Mouse (Mus musculus) spleen, adult 18-20 months (tissue): Measurements from ENCODE around the gene Rheb.
"Not testable (repeated sequence)": the region's sequence is repeated elsewhere in the genome, so short reads cannot be mapped to it uniquely, and the experiment has no call there.

Experiments used
- DNase-seq, 2 experiments: peaks; one replicate each; pipeline ENCODE4 v3.0.0; 2022; ENCODE audit warnings: mixed read lengths in 2 of 2

Rheb gene

GRCm38 (mm10) chr5:24841662-24842273 is 656 bp downstream of the Rheb start:
- DNase-seq: no peak

- DNase-seq: no peak
Observed at GRCm38 (mm10) chr5:24840975-24841431, 1.4 kb downstream of the Rheb start.

DNA sequence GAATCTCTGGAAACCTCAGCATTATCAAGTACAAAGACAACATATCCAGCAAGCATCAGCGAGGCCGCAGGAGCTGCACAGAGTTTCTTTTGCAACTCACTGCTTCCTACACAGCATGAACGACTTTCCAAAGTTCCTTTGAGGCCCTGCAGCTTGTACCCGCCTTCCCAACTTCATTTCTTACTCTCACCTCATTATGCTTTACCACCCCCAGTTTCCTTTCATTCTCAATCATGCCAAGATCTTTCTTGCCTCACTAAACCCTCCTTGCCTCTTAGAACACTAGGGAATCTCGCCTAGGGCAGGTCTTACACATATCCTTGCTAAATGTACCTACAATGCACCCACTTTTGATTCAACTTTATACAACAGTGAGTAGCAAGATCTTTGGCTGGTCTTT is 7.9 kb downstream of the Rheb start:
- no peak for DNase-seq

GRCm38 (mm10) chr5:24831912-24832311 is 10.5 kb downstream of the Rheb start:
- no peak for DNase-seq

DNA sequence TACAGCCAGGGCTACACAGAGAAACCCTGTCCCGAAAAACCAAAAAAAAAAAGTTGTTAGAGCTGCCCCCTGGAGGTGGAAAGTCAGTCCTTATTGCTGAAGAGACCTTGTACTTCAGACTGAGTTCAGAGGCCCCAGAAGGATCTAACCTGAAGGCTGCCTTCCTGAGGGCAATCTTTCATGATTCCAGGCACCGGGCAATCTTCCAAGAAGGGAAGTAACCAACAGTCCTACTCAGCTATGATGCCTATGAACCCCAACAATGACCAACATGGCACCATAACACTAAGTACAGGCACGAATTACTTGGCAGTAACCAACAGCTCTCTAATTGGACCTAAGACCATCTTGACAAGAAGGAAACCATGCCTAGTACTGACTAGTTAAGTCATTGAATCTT is 14.0 kb downstream of the Rheb start:
- no peak for DNase-seq

DNA sequence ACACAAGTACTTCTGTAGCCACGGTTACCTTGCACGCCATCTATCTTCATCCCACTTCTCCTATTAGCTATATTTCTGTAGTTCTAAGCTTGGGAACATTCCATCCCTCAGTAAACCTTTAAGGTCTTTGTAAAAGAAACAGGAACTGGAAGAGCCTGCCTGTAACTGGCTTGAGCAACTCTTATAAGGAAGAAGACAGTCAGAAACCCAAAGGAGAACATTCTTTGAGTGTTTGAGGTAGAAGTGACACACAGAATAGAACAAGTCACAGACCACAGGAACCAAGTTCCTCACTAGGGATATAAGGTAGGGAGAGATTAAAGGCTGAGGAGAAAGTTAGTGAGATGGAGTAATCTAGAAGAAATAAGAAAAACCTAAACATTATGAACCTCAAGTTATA is 15.3 kb downstream of the Rheb start:
- DNase-seq: no peak

GRCm38 (mm10) chr5:24826056-24826770 is 16.2 kb downstream of the Rheb start:
- DNase-seq: no peak

DNA sequence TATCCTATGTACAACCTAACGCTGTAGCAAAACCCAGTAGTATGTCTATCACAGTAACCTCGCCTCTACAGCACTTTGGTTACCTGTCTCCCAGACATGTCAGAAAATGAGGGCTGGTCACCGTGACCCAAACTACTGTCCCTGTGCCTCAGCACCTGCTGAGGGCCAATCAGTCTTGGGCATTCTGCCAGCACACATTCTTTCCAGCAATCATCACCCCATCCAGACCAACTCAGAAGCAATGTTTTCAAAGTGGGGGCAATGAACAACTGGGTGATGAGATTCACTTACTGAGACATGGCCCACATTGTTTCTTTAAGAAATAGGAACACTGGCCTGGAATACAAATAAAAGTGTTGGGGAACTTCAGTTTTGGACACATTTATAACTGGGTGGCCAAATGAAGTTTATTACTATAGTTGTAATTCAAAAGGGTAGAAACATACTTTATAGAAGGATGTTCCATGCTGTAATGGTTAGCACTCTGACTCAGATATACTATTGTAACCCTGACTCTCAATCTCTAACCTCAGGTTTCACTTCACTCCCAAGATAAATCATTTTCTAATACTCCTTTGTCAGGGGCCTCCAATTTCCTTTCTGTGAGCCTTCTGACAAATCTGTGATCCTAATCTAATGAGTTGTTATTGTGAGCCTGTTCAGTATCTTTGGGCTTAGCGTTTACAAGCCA is 16.9 kb downstream of the Rheb start:
- no peak for DNase-seq

GRCm38 (mm10) chr5:24823864-24824405 is 18.5 kb downstream of the Rheb start:
- DNase-seq: no peak

DNA sequence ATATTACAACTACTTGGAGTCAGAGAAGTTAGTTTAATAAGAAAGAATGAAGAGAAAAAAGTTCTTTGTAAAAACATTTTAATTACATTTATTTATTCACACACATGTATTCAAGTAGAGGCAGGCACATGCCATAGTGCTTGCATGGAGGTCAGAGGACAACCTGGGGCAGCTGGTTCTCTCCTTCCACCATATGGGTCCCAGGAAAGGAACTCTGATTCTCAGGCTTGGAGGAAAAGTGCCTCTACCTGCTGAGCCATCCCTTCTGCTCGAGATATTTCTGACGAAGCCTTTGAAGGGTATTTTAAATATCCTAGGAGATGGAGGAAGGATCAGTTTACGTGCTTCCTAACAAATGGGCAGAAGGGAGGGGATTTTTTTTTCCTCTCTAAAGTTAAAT is 19.6 kb downstream of the Rheb start:
- DNase-seq: no peak

GRCm38 (mm10) chr5:24822231-24822630 is 20.2 kb downstream of the Rheb start:
- not testable (repeated sequence) for DNase-seq

DNA sequence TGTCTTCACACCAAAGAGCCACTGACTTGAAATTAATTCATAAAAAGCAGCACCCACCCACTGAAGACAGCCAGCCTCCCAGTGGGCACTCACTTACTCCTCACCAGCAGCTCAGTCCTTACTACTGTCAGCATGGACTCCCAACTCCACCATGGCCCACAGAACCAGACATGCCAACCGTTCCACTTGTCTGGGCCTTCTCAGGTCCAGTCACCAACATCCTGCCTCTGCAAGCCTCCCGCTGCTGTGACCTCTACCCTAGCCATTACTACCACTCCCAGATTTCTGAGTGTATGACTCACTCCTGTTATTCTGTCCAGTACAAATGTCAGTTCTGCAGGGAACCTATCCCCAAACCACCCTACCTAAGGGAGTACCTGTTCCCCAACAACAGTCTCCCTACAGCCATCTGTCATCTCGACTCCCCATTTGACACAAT is 21.0 kb downstream of the Rheb start:
- no peak for DNase-seq

- no peak for DNase-seq
Observed at GRCm38 (mm10) chr5:24820627-24821026, 21.8 kb downstream of the Rheb start.

DNA sequence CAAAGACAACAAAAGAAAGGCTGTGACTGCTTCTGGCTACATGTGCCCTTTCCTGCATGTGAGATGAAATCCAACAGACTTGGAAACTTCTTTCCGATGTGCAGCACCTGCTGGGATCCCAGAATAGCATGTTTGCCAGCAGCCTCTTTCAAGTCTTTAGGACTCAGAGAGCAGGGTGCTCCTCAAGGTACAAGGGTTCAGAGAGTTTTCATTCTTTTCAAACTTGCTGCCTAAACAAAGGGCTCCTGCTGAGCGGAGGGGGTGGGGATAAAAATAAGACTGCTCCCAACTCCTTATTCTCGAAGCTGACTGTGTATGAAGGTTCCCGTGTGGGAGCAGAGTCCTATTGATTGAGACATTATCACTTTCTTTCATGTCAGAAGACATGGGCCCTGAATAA is 25.2 kb downstream of the Rheb start:
- no peak for DNase-seq

DNA sequence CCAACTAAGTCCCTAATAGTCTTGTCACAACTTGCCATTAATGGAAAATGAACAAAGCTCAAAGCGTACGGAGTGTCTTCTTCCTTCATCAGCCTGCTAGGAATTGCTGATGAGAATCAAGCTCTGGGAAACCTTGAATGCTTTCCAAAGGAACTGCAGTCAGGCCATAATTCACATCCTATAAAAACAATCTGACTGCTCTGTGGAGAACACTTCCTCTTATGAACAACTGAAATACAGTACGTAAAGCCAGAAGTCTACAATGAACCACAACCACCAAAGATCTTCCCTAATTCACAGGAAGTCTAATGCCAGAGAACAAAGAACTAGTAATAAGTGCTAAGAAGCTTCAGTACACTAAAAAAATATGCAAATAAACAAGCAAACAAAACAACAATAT is 28.5 kb downstream of the Rheb start:
- no peak for DNase-seq

DNA sequence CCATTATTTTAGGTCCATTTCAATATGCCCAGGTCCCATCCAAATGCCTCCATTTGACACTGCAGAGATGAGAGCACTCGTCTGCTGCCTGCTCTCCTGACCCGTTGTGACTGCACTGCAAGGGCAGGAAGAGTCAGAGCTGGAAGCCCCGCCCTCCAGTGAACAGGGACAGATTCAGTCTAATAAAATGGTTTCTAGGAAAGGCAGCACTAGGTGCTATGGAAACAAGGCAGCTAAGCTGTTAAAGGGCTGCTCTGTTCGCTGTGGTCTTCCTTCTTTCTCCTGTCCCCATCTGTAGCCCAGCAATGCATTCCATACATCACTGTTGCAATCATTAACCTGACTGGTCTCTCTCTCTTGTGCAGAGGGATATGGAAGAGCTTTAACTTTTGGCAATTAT is 29.4 kb downstream of the Rheb start:
- DNase-seq: no peak

GRCm38 (mm10) chr5:24805222-24805621 is 37.2 kb downstream of the Rheb start:
- no peak for DNase-seq

DNA sequence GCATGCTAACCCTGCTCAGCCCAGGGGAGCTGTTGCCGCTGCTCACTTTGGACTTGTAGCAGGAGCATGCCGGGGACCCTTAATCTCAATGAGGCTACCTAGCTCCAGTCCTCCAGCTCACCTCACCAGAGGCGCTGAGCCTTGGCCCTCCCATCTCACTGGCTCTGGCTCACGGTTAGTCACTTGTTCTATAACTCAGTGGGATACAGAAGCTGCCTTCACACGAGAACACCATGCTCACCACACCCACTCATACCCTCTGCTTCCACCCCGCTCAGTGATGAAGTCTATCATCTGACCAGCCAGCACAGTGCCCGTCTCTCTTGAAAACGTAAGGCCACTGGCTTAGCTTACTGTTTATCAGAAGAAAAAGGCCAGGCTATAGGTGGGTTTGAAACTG is 37.8 kb downstream of the Rheb start:
- no peak for DNase-seq

GRCm38 (mm10) chr5:24801841-24802624 is 40.4 kb downstream of the Rheb start:
- DNase-seq: no peak

DNA sequence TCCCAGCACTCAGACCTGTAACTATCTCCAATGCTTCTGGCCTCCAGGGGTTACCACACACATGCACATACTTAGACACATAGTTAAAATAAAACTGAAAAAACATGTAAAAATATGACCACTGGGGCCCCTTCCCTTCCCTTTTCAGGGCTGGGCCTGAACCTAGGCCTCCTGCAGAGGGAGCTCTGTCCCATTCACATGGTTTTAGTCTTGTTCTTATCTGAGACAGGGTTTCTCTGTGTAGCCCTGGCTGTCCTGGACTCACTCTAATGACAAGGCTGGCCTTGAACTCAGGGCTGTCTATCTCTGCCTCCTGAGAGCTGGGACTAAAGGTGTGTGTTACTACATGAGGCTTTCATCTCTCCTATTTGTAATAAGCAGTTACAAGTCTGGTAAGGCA is 42.0 kb downstream of the Rheb start:
- DNase-seq: no peak

DNA sequence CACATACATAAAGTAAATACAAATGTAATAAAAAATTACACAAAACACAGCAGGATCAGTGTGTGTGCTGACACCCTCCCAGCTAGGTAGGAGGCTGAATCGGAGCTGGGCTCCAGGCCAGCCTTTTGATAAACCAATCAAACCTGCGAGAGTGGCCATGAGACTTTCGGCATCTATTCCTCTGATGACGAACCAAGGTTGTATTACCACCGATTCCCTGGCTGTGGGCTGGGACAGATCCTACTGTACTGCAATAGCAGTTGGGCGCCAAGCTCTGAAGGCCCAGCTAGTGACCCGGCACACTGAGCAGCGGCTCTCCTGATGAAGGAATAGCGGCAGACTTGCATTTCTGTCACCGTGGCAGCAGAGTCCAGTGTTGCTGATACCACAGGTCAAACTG is 43.8 kb downstream of the Rheb start:
- DNase-seq: no peak

GRCm38 (mm10) chr5:24797858-24798257 is 44.6 kb downstream of the Rheb start:
- no peak for DNase-seq

DNA sequence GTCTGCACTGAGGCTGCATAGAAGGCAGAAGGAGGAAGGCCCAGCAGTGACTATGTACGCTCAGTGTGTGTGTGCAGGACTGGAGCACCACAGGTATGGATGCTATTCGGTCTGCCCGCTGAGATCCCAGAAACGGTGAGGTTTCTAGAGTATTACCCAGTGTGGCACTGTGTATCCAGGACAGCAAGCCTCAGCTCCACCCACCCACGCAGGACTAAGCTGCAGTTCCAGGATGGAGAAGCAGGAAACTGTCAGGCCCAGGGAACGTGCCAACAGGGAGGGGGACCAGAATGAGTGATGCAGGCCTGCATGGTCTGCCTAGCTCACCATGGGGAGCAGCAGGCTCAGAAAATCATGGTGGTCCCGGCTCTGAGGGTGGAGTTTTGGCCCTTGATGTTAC is 49.5 kb downstream of the Rheb start:
- no peak for DNase-seq
